18 mouse cellular contexts compared by ENCODE assay signal in genomic region chr1:72574608-72575007, GRCm38 (mm10). TPM values are rescaled to one million over a fixed set of nuclear protein-coding genes. Genes with fewer than 3 reads are reported as not detected.
"Had no signal": no experiment of that assay in that cellular context is flagged by ENCODE, and none has a peak within 500 bp of the region (broad histone marks: within the 10 kb centered on the region; RNA-seq: fewer than 3 reads in every experiment).

No protein-coding gene starts in this region.

- H3K4me1 ChIP-seq: stomach, embryonic 15.5 days had no signal

- H3K27me3 ChIP-seq: neural tube, embryonic 13.5 days; neural tube, embryonic 15.5 days; stomach, embryonic 15.5 days had no signal

- H3K9ac ChIP-seq: neural tube, embryonic 13.5 days; neural tube, embryonic 15.5 days; stomach, embryonic 15.5 days had no signal

- H3K27ac ChIP-seq: neural tube, embryonic 13.5 days; neural tube, embryonic 15.5 days; stomach, embryonic 15.5 days; stomach, postnatal 0 days had no signal

- DNase-seq: retina, postnatal 1 day; right cerebral cortex, adult 18-20 months; right cerebral cortex, postnatal 14 days; right cerebral cortex, postnatal 25 days; right cerebral cortex, postnatal 4 days; spleen, adult 18-20 months; thymus, adult 18-20 months; thymus, adult 2 months; thymus, postnatal 14 days; thymus, postnatal 25 days; thymus, postnatal 36 days; thymus, postnatal 4 days had no signal

- H3K4me3 ChIP-seq: neural tube, embryonic 13.5 days; neural tube, embryonic 15.5 days; stomach, embryonic 15.5 days had no signal

- H3K36me3 ChIP-seq: neural tube, embryonic 13.5 days; neural tube, embryonic 15.5 days; stomach, embryonic 15.5 days had no signal

RNA-seq across cellular contexts. Expression of gene March4, which starts 37.9 kb away (rescaled TPM):
- total RNA-seq: neutrophil, adult 5-6 weeks had no signal
- polyA plus RNA-seq: thymus, adult 2 months; thymus, postnatal 0 days had no signal
